Mouse (Mus musculus) limb, embryonic 14.5 days (tissue): Measurements from ENCODE around the gene Gm20547. TPM values are rescaled to one million over a fixed set of nuclear protein-coding genes. Genes with fewer than 3 reads are reported as not detected.

Source experiments
- ATAC-seq: fragments of 200-750 bp; cut with Nextera tagmentation; 2 replicates; pipeline ENCODE4 v1.8.0; 2017; ENCODE audit warnings: low read depth, moderate number of reproducible peaks, moderate TSS enrichment; ENCODE audit not compliant: low FRiP score
- DNase-seq: peaks from one replicate; pipeline ENCODE4 v3.0.0-alpha.2; 2015; ENCODE audit warnings: low spot score
- H3K27ac ChIP-seq: fragments of 300-500 bp; sonication (generic); replicated peaks from 2 replicates; pipeline ENCODE4 v1.5.1; 2014; ENCODE audit warnings: low read depth, mild to moderate bottlenecking, low read length, moderate library complexity, mixed read lengths
- H3K27me3 ChIP-seq: fragments of 300-500 bp; sonication (generic); 2 replicates; pipeline ENCODE4 v1.6.1; 2014; ENCODE audit warnings: low read length, mixed read lengths; ENCODE audit not compliant: control insufficient read depth, insufficient read depth
- H3K36me3 ChIP-seq: fragments of 300-500 bp; sonication (generic); 2 replicates; pipeline ENCODE4 v1.6.1; 2014; ENCODE audit warnings: mild to moderate bottlenecking, low read length, moderate library complexity, mixed read lengths; ENCODE audit not compliant: control insufficient read depth, insufficient read depth
- H3K4me1 ChIP-seq: fragments of 300-500 bp; sonication (generic); 2 replicates; pipeline ENCODE4 v1.6.1; 2014; ENCODE audit warnings: antibody characterized with exemption, low read length, mixed read lengths; ENCODE audit not compliant: control insufficient read depth, insufficient read depth
- H3K4me2 ChIP-seq: fragments of 300-500 bp; sonication (generic); replicated peaks from 2 replicates; pipeline ENCODE4 v1.6.1; 2014; ENCODE audit warnings: low read depth, mild to moderate bottlenecking, low read length, moderate library complexity; ENCODE audit not compliant: severe bottlenecking
- H3K4me3 ChIP-seq: fragments of 300-500 bp; sonication (generic); replicated peaks from 2 replicates; pipeline ENCODE4 v1.5.1; 2014; ENCODE audit warnings: low read length
- H3K9ac ChIP-seq: fragments of 300-500 bp; sonication (generic); 2 replicates; pipeline ENCODE4 v1.6.1; 2014; ENCODE audit warnings: mild to moderate bottlenecking, low read depth, low read length, moderate library complexity; ENCODE audit not compliant: severe bottlenecking
- H3K9me3 ChIP-seq: fragments of 300-500 bp; sonication (generic); 2 replicates; pipeline ENCODE4 v1.6.1; 2016; ENCODE audit warnings: low read length; ENCODE audit not compliant: control insufficient read depth
- POLR2A ChIP-seq: fragments of 200-500 bp; IDR thresholded peaks from 2 replicates; pipeline ENCODE4 v1.8.0; 2012; ENCODE audit warnings: inconsistent platforms, mild to moderate bottlenecking, moderate library complexity, borderline replicate concordance; ENCODE audit not compliant: insufficient read depth, insufficient read length; ENCODE audit errors: extremely low read depth
- WGBS: fragments of 180-500 bp; shearing (Covaris S2); extraction: QIAGEN DNeasy Blood & Tissue Kit; methylation state at CpG from one replicate; pipeline ENCODE4 v1.1.7; 2014; 5-methylcytosine and 5-hydroxymethylcytosine counted together
- polyA plus RNA-seq, 2 experiments: library from polyadenylated mRNA; depleted of rRNA in 1 of 2; stranded (reverse) in 1 of 2; unstranded in 1 of 2; fragments of >200 nt; fragmentation: Nextera tagmentation in 1 of 2; extraction: Ambion mirVana in 1 of 2; gene quantifications; 2 replicates each; pipeline versions ENCODE4 v1.2.1 to v1.2.3; 2012 to 2014

Gene Gm20547
- polyA plus RNA-seq (2012; rRNA removed), result not detected in 2 replicates
- not detected in 2 replicates for polyA plus RNA-seq (2014; fragmentation: Nextera tagmentation; extraction: Ambion mirVana)

GRCm38 (mm10) chr17:34881683-34882310 lies at the start of gene Gm20547:
TSS of gene Gm20547 (minus strand) at chr17:34882042.
- Histone ChIP-seq H3K4me3 (no peak within 1 kb of the TSS), H3K36me3 (no peaks in the 10 kb centered on the region), H3K9me3 (no peaks in the 10 kb centered on the region), H3K4me2 (no peak within 1 kb of the TSS), H3K27me3 (no peaks in the 10 kb centered on the region), H3K27ac (no peak within 1 kb of the TSS), H3K9ac (no peak within 1 kb of the TSS), H3K4me1 (peaks cover 6% of the 10 kb centered on the region; the same call in 1 of the 2 replicates)
- no peak for ATAC-seq
- 10% methylated on average over 15 of the region's 15 CpGs for WGBS
- TF ChIP-seq POLR2A, result no peak
- DNase-seq, result no peak

GRCm38 (mm10) chr17:34931061-34931734 lies 49.4 kb upstream of the Gm20547 start, which contains the start of gene Neu1:
TSS of gene Neu1 (plus strand) at chr17:34931253.
- H3K4me1 ChIP-seq, result peaks cover 5% of the 10 kb centered on the region
- peak within 1 kb of the TSS; percentile 65 for H3K9ac ChIP-seq
- peak; percentile 97 for ATAC-seq
- peak; percentile 97 for DNase-seq
- H3K9me3 ChIP-seq, result no peaks in the 10 kb centered on the region
- no peak within 1 kb of the TSS for H3K27ac ChIP-seq
- under 1% methylated on average over 36 of the region's 38 CpGs for WGBS
- peak within 1 kb of the TSS; percentile 68 for H3K4me3 ChIP-seq
- peak within 1 kb of the TSS; percentile 96 for H3K4me2 ChIP-seq
- H3K27me3 ChIP-seq, result no peaks in the 10 kb centered on the region
- TF ChIP-seq POLR2A, result no peak
- H3K36me3 ChIP-seq, result peaks cover 12% of the 10 kb centered on the region

- no peak for DNase-seq
- H3K4me3 ChIP-seq, result no peak overlapping the region
- WGBS, result 66% methylated on average over 4 of the region's 4 CpGs
- no peaks in the 10 kb centered on the region for H3K27me3 ChIP-seq
- H3K9me3 ChIP-seq, result no peaks in the 10 kb centered on the region
- no peak for TF ChIP-seq POLR2A
- ATAC-seq, result no peak
- no peak overlapping the region for H3K9ac ChIP-seq
- H3K27ac ChIP-seq, result no peak overlapping the region
- no peaks in the 10 kb centered on the region for H3K36me3 ChIP-seq
- peaks cover 5% of the 10 kb centered on the region for H3K4me1 ChIP-seq
- H3K4me2 ChIP-seq, result no peak overlapping the region
Observed at GRCm38 (mm10) chr17:34928841-34929240, 47.0 kb upstream of the Gm20547 start.

- DNase-seq, result no peak
- H3K27ac ChIP-seq, result no peak overlapping the region
- no peak overlapping the region for H3K4me3 ChIP-seq
- TF ChIP-seq POLR2A, result no peak
- ATAC-seq, result no peak
- no peaks in the 10 kb centered on the region for H3K9me3 ChIP-seq
- 84% methylated on average over 18 of the region's 18 CpGs for WGBS
- no peaks in the 10 kb centered on the region for H3K36me3 ChIP-seq
- H3K4me1 ChIP-seq, result peaks cover 5% of the 10 kb centered on the region
- no peak overlapping the region for H3K4me2 ChIP-seq
- H3K9ac ChIP-seq, result no peak overlapping the region
- no peaks in the 10 kb centered on the region for H3K27me3 ChIP-seq
Observed at GRCm38 (mm10) chr17:34927306-34928019, 45.6 kb upstream of the Gm20547 start.

GRCm38 (mm10) chr17:34924258-34924657 lies 42.4 kb upstream of the Gm20547 start:
- ATAC-seq (no peak), DNase-seq (no peak)
- no peak overlapping the region for H3K4me2 ChIP-seq
- H3K27me3 ChIP-seq, result no peaks in the 10 kb centered on the region
- H3K4me3 ChIP-seq, result no peak overlapping the region
- no peak overlapping the region for H3K27ac ChIP-seq
- H3K4me1 ChIP-seq, result no peaks in the 10 kb centered on the region; the same call in 1 of the 2 replicates
- no peak for TF ChIP-seq POLR2A
- no peak overlapping the region for H3K9ac ChIP-seq
- no peaks in the 10 kb centered on the region for H3K36me3 ChIP-seq
- 72% methylated on average over 5 of the region's 5 CpGs for WGBS
- H3K9me3 ChIP-seq, result no peaks in the 10 kb centered on the region
